Mouse (Mus musculus) small intestine, adult 2 months (tissue): ENCODE measurements at regions not wholly inside any gene's neighbourhood (a gene's known extent, or its start where the extent isn't known, plus 50 kb on each side); places are given as distances from the start of the nearest gene placed in this dataset.

Source experiments
- H3K27ac ChIP-seq: fragments of 200-500 bp; 2 replicates; pipeline ENCODE4 v1.5.1; 2012; ENCODE audit warnings: low read depth, low read length, control low read depth, inconsistent platforms; ENCODE audit not compliant: insufficient read depth
- H3K27me3 ChIP-seq: fragments of 200-500 bp; 2 replicates; pipeline ENCODE4 v1.6.1; 2012; ENCODE audit warnings: mild to moderate bottlenecking, moderate library complexity, low read length, inconsistent platforms; ENCODE audit not compliant: control insufficient read depth, insufficient read depth
- H3K36me3 ChIP-seq: fragments of 200-500 bp; 2 replicates; pipeline ENCODE4 v1.6.1; 2012; ENCODE audit warnings: mild to moderate bottlenecking, low read length, control low read depth, inconsistent platforms; ENCODE audit not compliant: control insufficient read depth, insufficient read depth
- H3K4me1 ChIP-seq: fragments of 200-500 bp; 2 replicates; pipeline ENCODE4 v1.6.1; 2012; ENCODE audit warnings: low read length, inconsistent platforms, mixed read lengths; ENCODE audit not compliant: control insufficient read depth, insufficient read depth, insufficient read length
- H3K4me3 ChIP-seq: fragments of 200-500 bp; 2 replicates; pipeline ENCODE4 v1.5.1; 2012; ENCODE audit warnings: low read depth, mild to moderate bottlenecking, control low read depth, inconsistent platforms, low read length, moderate library complexity
- CTCF ChIP-seq: fragments of 200-500 bp; IDR thresholded peaks from 2 replicates; pipeline ENCODE4 v1.5.1; 2012; ENCODE audit warnings: low read depth, mild to moderate bottlenecking, control low read depth, inconsistent platforms, low read length, moderate library complexity, mixed read lengths; ENCODE audit not compliant: insufficient replicate concordance, insufficient read length; ENCODE audit errors: extremely low read depth
- POLR2A ChIP-seq: fragments of 200-500 bp; IDR thresholded peaks from 2 replicates; pipeline ENCODE4 v1.6.1; 2012; ENCODE audit warnings: low read depth, mild to moderate bottlenecking, control low read depth, inconsistent platforms, low read length, moderate library complexity
- WGBS: fragments of 180-500 bp; shearing (Covaris S2); methylation state at CpG from one replicate; pipeline ENCODE4 v1.1.7; 2018; 5-methylcytosine and 5-hydroxymethylcytosine counted together

DNA sequence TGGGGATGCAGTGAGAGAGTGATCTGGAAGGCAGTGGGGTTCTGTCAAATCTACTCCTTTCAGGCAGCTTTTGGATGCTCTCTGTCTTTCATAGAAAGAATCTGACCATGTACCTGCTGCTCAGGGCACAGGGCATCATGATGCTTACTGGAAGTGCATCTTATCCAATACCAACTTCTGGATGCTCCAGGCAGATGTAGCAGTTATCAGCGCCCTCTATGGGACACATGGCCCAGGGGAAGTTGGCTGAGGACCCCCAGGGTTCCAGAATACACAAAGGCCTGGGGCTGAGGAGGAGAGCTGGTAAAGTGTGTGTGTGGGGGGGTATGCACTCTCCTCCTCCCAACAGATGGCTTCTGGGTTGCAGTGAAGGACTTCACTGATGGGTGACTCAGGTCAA is 162.1 kb upstream of the Zc3h12a start:
- H3K27ac ChIP-seq, result no peak overlapping the region
- H3K4me3 ChIP-seq, result no peak overlapping the region
- H3K27me3 ChIP-seq, result no peaks in the 10 kb centered on the region
- no peaks in the 10 kb centered on the region for H3K4me1 ChIP-seq
- TF ChIP-seq POLR2A, result no peak
- no peak for TF ChIP-seq CTCF
- H3K36me3 ChIP-seq, result no peaks in the 10 kb centered on the region
- 0% methylated on average over 1 of the region's 1 CpGs for WGBS

DNA sequence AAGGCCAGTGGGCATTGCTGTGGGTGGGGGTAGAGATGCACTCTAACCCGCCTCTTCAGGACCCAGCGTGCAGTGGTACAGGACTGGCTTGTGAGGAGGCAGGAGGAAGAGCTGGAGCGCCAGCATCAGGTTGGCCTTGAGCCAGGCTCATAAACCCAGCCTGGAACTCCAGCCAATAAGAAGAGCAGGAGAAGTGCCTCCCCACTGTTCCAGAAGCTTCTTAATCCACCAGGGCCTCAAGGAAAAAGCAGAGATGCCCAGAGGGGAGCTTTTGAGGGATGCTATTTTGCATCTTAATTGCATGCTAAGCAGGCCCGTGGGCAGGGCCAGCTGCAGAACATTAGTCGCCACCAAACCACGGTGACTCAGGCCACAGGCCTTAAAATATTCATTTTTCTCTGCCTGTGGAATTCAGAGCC is 161.4 kb upstream of the Zc3h12a start:
- no peaks in the 10 kb centered on the region for H3K27me3 ChIP-seq
- no peak for TF ChIP-seq CTCF
- TF ChIP-seq POLR2A, result no peak
- no peaks in the 10 kb centered on the region for H3K4me1 ChIP-seq
- no peak overlapping the region for H3K4me3 ChIP-seq
- WGBS, result 59% methylated on average over 6 of the region's 6 CpGs
- no peaks in the 10 kb centered on the region for H3K36me3 ChIP-seq
- H3K27ac ChIP-seq, result no peak overlapping the region

GRCm38 (mm10) chr4:125282974-125283319 is 155.3 kb upstream of the Zc3h12a start:
- no peak overlapping the region for H3K27ac ChIP-seq
- no peak for TF ChIP-seq CTCF
- no peak for TF ChIP-seq POLR2A
- H3K36me3 ChIP-seq, result no peaks in the 10 kb centered on the region
- no peaks in the 10 kb centered on the region for H3K4me1 ChIP-seq
- H3K27me3 ChIP-seq, result no peaks in the 10 kb centered on the region
- 27% methylated on average over 8 of the region's 8 CpGs for WGBS
- H3K4me3 ChIP-seq, result no peak overlapping the region

DNA sequence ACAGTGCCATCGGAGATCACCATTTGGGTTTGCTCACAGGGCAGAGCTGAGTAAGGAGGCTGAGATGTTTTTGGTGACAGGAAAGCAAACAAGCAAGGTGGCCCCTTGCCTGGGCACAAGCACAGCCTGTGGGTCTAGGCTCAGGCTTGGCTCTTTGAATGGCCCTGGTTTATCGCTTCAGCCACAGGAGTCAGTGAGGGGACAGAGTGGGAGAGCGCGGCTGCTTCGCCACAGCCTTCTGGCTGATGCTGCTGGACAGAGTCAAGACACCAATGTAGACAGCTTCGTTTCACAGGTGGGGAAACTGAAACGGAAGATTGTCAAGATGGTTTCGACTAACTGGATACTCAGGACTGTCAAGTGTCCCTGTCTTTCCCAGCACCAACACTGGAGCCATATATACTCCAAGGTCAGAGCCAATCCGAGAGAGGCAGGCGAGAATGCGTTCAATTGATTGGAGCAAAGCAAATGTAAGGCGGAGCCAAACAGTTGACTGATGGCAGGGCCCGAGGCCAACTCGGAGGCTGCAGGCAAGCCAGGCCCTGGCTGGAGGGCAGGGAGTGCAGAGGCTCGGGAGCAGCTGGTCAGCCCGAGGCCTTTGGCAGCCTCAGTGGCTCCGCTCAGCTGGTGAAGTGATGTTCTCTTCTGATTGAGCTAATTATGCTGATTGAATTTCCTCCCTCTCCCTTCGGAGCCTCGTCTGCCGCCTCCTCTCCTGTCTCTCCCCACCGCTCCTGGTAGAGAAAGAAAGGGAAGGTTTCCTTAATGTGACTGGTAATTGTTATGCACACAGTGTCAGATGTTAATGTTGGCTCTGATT is 154.7 kb upstream of the Zc3h12a start:
- no peaks in the 10 kb centered on the region for H3K4me1 ChIP-seq
- no peak overlapping the region for H3K27ac ChIP-seq
- no peak for TF ChIP-seq CTCF
- TF ChIP-seq POLR2A, result no peak
- H3K27me3 ChIP-seq, result no peaks in the 10 kb centered on the region
- WGBS, result 17% methylated on average over 21 of the region's 21 CpGs
- H3K36me3 ChIP-seq, result no peaks in the 10 kb centered on the region
- H3K4me3 ChIP-seq, result no peak overlapping the region

- Histone ChIP-seq H3K36me3 (no peaks in the 10 kb centered on the region), H3K27me3 (no peaks in the 10 kb centered on the region), H3K4me3 (no peak overlapping the region), H3K27ac (no peak overlapping the region), H3K4me1 (no peaks in the 10 kb centered on the region)
- TF ChIP-seq POLR2A (no peak), CTCF (no peak)
- WGBS, result 43% methylated on average over 7 of the region's 7 CpGs
Measured at GRCm38 (mm10) chr4:125279165-125279564, 151.5 kb upstream of the Zc3h12a start.

DNA sequence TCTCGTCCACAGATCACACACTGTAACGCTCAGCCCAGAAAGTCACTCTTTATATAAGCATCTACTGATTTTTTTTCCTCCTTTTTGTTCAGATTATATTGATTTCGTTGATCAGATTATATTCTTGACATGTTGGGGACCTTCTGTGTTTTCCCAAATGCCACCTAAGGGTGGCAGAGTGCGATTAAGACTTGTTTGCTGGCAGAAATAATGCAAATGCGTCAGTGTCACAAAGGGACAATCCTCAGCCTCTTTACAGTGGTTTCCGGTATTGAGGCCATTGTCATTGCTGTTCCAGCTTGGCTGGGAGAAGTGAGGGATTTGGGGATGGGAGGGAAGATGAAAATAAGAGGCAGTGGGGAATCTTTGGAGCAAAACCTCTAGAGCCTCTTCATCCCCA is 149.2 kb upstream of the Zc3h12a start:
- H3K36me3 ChIP-seq, result no peaks in the 10 kb centered on the region
- H3K4me3 ChIP-seq, result no peak overlapping the region
- H3K4me1 ChIP-seq, result no peaks in the 10 kb centered on the region
- no peaks in the 10 kb centered on the region for H3K27me3 ChIP-seq
- TF ChIP-seq POLR2A, result no peak
- no peak for TF ChIP-seq CTCF
- H3K27ac ChIP-seq, result no peak overlapping the region
- 64% methylated on average over 6 of the region's 6 CpGs for WGBS

GRCm38 (mm10) chr4:125275259-125275658 is 147.6 kb upstream of the Zc3h12a start:
- H3K4me3 ChIP-seq, result no peak overlapping the region
- 9% methylated on average over 13 of the region's 13 CpGs for WGBS
- H3K36me3 ChIP-seq, result no peaks in the 10 kb centered on the region
- H3K27ac ChIP-seq, result no peak overlapping the region
- TF ChIP-seq CTCF (no peak), POLR2A (no peak)
- no peaks in the 10 kb centered on the region for H3K27me3 ChIP-seq
- no peaks in the 10 kb centered on the region for H3K4me1 ChIP-seq

GRCm38 (mm10) chr4:125270951-125271350 is 143.3 kb upstream of the Zc3h12a start:
- Histone ChIP-seq H3K4me1 (no peaks in the 10 kb centered on the region), H3K27me3 (no peaks in the 10 kb centered on the region), H3K36me3 (no peaks in the 10 kb centered on the region), H3K27ac (no peak overlapping the region), H3K4me3 (no peak overlapping the region)
- WGBS, result 80% methylated on average over 14 of the region's 14 CpGs
- TF ChIP-seq CTCF (no peak), POLR2A (no peak)
